Mouse (Mus musculus): ENCODE results near the gene Zfp867. TPM values are rescaled to one million over a fixed set of nuclear protein-coding genes. Genes with fewer than 3 reads are reported as not detected.
A peak's percentile ranks its signal among the peaks of the same experiment; 100 is the strongest.

Gene Zfp867
- polyA plus RNA-seq, 1 experiment, result 9.4 TPM

- H3K4me1 ChIP-seq (ENCODE audit: control insufficient read depth, insufficient read depth, low read length), result no peaks in the 10 kb centered on the region
- no peaks in the 10 kb centered on the region for H3K36me3 ChIP-seq (ENCODE audit: control insufficient read depth, insufficient read depth, low read length, poor library complexity, severe bottlenecking)
- H3K9me3 ChIP-seq (replicated peaks; ENCODE audit: control insufficient read depth, insufficient read depth, low read length, poor library complexity, severe bottlenecking), result no peaks in the 10 kb centered on the region
- TF ChIP-seq POLR2A (IDR thresholded peaks at IDR 0.05; ENCODE audit: insufficient read depth, low read length) (no peak), CTCF (IDR thresholded peaks at IDR 0.05; ENCODE audit: low read depth, low read length) (no peak), EP300 (IDR thresholded peaks at IDR 0.05; ENCODE audit: insufficient read depth, low read depth, low read length) (no peak)
- H3K27me3 ChIP-seq (ENCODE audit: control insufficient read depth, insufficient read depth, low read length, poor library complexity, severe bottlenecking), result no peaks in the 10 kb centered on the region
- no peak overlapping the region for H3K27ac ChIP-seq (ENCODE audit: insufficient read depth, low read length)
- H3K9ac ChIP-seq (ENCODE audit: low read depth, poor library complexity, severe bottlenecking), result no peak overlapping the region
- H3K4me3 ChIP-seq (ENCODE audit: low read depth, low read length), result no peak overlapping the region
Observed at GRCm38 (mm10) chr11:59477240-59477639, 5.0 kb upstream of the Zfp867 start.

DNA sequence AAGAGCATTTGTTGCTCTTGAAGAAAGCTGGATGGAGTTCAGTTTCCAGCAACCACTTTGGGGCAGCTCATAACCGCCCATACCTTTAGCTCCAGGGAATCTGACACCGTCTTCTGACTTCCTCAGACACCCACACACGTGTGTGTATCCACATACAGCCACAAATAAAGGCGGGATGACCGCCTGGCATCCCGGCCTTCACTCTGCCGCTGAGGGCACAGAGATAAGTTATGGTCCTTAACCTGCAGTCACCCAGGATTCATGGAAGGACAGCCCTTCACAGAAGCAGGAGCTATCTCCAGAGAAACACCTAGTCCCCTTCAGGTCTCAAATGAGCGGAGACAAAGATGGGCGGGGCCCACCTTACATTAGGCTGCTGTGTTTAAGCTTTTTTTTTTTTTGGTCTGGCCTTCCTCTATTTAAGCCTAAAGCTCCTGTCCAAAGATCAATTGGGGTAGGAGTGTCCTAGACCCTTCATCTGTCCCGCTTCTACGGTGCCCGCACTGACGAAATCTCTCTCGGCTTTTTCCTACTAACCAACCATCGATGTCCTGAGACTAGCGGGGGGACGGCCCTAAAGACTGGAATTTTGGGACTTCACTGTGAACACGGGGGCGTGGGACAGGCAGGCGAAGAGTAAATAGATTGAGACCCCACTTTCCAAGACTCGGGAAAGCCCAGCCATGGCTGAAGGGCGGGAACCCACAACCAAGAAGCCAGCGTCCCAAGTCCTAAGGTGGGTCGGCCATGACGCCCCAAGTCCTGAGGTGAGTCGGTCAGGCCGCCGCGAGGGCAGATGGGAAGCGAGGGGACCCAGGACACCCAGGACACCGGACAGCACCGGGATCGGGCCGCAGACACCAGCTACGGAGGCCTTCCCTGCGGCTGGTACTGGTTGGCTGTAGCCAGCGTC lies 605 bp downstream of the Zfp867 start:
- Histone ChIP-seq H3K9ac (ENCODE audit: low read depth, poor library complexity, severe bottlenecking) (peak overlapping the region; percentile 69), H3K27me3 (ENCODE audit: control insufficient read depth, insufficient read depth, low read length, poor library complexity, severe bottlenecking) (no peaks in the 10 kb centered on the region), H3K27ac (ENCODE audit: insufficient read depth, low read length) (peak overlapping the region; percentile 49; the same call in 1 of the 2 replicates), H3K4me1 (ENCODE audit: control insufficient read depth, insufficient read depth, low read length) (peaks cover 1% of the 10 kb centered on the region), H3K4me3 (ENCODE audit: low read depth, low read length) (peak overlapping the region; percentile 94), H3K36me3 (ENCODE audit: control insufficient read depth, insufficient read depth, low read length, poor library complexity, severe bottlenecking) (no peaks in the 10 kb centered on the region), H3K9me3 (replicated peaks; ENCODE audit: control insufficient read depth, insufficient read depth, low read length, poor library complexity, severe bottlenecking) (no peaks in the 10 kb centered on the region)
- TF ChIP-seq EP300 (IDR thresholded peaks at IDR 0.05; ENCODE audit: insufficient read depth, low read depth, low read length) (no peak), CTCF (IDR thresholded peaks at IDR 0.05; ENCODE audit: low read depth, low read length) (no peak), POLR2A (IDR thresholded peaks at IDR 0.05; ENCODE audit: insufficient read depth, low read length) (no peak)

DNA sequence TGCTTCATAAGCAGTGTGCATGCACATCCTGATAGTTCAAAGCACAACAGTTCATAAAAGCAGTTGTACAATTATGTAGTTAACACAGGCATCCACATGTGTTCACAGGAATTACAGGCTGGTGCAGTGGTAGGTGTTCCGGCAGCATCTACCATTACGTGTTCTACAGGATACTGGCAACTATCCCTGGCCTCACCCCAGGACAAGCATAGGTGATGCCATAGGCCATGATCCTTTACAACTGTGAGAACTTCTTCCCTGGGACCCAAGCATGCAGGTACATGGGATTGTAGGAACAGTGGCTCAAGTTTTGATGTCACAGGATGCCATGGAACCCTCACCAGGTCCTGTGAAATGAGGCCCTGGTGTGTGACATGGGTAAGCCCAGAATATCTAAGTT lies 11.8 kb downstream of the Zfp867 start:
- no peak for TF ChIP-seq POLR2A (IDR thresholded peaks at IDR 0.05; ENCODE audit: insufficient read depth, low read length)
- TF ChIP-seq EP300 (IDR thresholded peaks at IDR 0.05; ENCODE audit: insufficient read depth, low read depth, low read length), result no peak
- TF ChIP-seq CTCF (IDR thresholded peaks at IDR 0.05; ENCODE audit: low read depth, low read length), result no peak

GRCm38 (mm10) chr11:59458973-59459372 lies 13.3 kb downstream of the Zfp867 start:
- H3K9ac ChIP-seq (ENCODE audit: low read depth, poor library complexity, severe bottlenecking), result no peak overlapping the region
- peaks cover 10% of the 10 kb centered on the region for H3K4me1 ChIP-seq (ENCODE audit: control insufficient read depth, insufficient read depth, low read length)
- H3K36me3 ChIP-seq (ENCODE audit: control insufficient read depth, insufficient read depth, low read length, poor library complexity, severe bottlenecking), result peaks cover 43% of the 10 kb centered on the region
- H3K27me3 ChIP-seq (ENCODE audit: control insufficient read depth, insufficient read depth, low read length, poor library complexity, severe bottlenecking), result no peaks in the 10 kb centered on the region
- TF ChIP-seq POLR2A (IDR thresholded peaks at IDR 0.05; ENCODE audit: insufficient read depth, low read length) (no peak), EP300 (IDR thresholded peaks at IDR 0.05; ENCODE audit: insufficient read depth, low read depth, low read length) (peak; percentile 83), CTCF (IDR thresholded peaks at IDR 0.05; ENCODE audit: low read depth, low read length) (no peak)
- peaks cover 8% of the 10 kb centered on the region for H3K9me3 ChIP-seq (replicated peaks; ENCODE audit: control insufficient read depth, insufficient read depth, low read length, poor library complexity, severe bottlenecking)
- H3K27ac ChIP-seq (ENCODE audit: insufficient read depth, low read length), result peak overlapping the region; percentile 90
- H3K4me3 ChIP-seq (ENCODE audit: low read depth, low read length), result no peak overlapping the region

More for the DNA sequence above, 11.8 kb downstream of the Zfp867 start:
- H3K36me3 ChIP-seq (ENCODE audit: control insufficient read depth, insufficient read depth, low read length, poor library complexity, severe bottlenecking), result peaks cover 28% of the 10 kb centered on the region
- peaks cover 10% of the 10 kb centered on the region for H3K9me3 ChIP-seq (replicated peaks; ENCODE audit: control insufficient read depth, insufficient read depth, low read length, poor library complexity, severe bottlenecking)
- no peak overlapping the region for H3K4me3 ChIP-seq (ENCODE audit: low read depth, low read length)
- H3K27me3 ChIP-seq (ENCODE audit: control insufficient read depth, insufficient read depth, low read length, poor library complexity, severe bottlenecking), result no peaks in the 10 kb centered on the region
- H3K27ac ChIP-seq (ENCODE audit: insufficient read depth, low read length), result no peak overlapping the region
- no peak overlapping the region for H3K9ac ChIP-seq (ENCODE audit: low read depth, poor library complexity, severe bottlenecking)
- peaks cover 10% of the 10 kb centered on the region for H3K4me1 ChIP-seq (ENCODE audit: control insufficient read depth, insufficient read depth, low read length)

DNA sequence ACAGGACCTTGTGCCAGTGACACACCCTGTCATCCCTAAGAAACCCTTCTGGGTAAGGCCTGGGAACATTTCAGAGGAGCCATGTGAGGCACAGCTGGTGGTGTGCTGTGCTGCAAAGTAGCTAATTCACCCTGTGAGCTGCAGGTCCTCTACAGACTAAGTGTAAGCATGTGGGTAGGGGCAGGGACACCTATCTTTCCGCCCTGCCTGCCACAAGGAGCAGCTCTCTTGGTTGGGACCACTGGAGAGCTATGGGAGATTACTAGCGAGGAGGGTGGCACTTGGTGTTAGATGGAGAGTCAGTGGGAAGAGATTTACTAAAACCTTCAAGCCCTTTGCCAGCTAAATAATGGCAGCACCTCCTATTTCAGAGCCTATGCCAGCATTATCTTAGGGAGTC lies 15.4 kb downstream of the Zfp867 start:
- peaks cover 10% of the 10 kb centered on the region for H3K4me1 ChIP-seq (ENCODE audit: control insufficient read depth, insufficient read depth, low read length)
- H3K9me3 ChIP-seq (replicated peaks; ENCODE audit: control insufficient read depth, insufficient read depth, low read length, poor library complexity, severe bottlenecking), result no peaks in the 10 kb centered on the region
- H3K4me3 ChIP-seq (ENCODE audit: low read depth, low read length), result no peak overlapping the region
- no peak overlapping the region for H3K9ac ChIP-seq (ENCODE audit: low read depth, poor library complexity, severe bottlenecking)
- H3K36me3 ChIP-seq (ENCODE audit: control insufficient read depth, insufficient read depth, low read length, poor library complexity, severe bottlenecking), result peaks cover 34% of the 10 kb centered on the region
- H3K27ac ChIP-seq (ENCODE audit: insufficient read depth, low read length), result no peak overlapping the region
- H3K27me3 ChIP-seq (ENCODE audit: control insufficient read depth, insufficient read depth, low read length, poor library complexity, severe bottlenecking), result no peaks in the 10 kb centered on the region
- TF ChIP-seq EP300 (IDR thresholded peaks at IDR 0.05; ENCODE audit: insufficient read depth, low read depth, low read length) (no peak), CTCF (IDR thresholded peaks at IDR 0.05; ENCODE audit: low read depth, low read length) (no peak), POLR2A (IDR thresholded peaks at IDR 0.05; ENCODE audit: insufficient read depth, low read length) (no peak)

GRCm38 (mm10) chr11:59456346-59456745 lies 15.9 kb downstream of the Zfp867 start:
- Histone ChIP-seq H3K9me3 (replicated peaks; ENCODE audit: control insufficient read depth, insufficient read depth, low read length, poor library complexity, severe bottlenecking) (no peaks in the 10 kb centered on the region), H3K27ac (ENCODE audit: insufficient read depth, low read length) (no peak overlapping the region), H3K4me3 (ENCODE audit: low read depth, low read length) (no peak overlapping the region), H3K4me1 (ENCODE audit: control insufficient read depth, insufficient read depth, low read length) (peaks cover 10% of the 10 kb centered on the region), H3K27me3 (ENCODE audit: control insufficient read depth, insufficient read depth, low read length, poor library complexity, severe bottlenecking) (no peaks in the 10 kb centered on the region), H3K9ac (ENCODE audit: low read depth, poor library complexity, severe bottlenecking) (no peak overlapping the region), H3K36me3 (ENCODE audit: control insufficient read depth, insufficient read depth, low read length, poor library complexity, severe bottlenecking) (peaks cover 32% of the 10 kb centered on the region)
- no peak for TF ChIP-seq CTCF (IDR thresholded peaks at IDR 0.05; ENCODE audit: low read depth, low read length)
- TF ChIP-seq POLR2A (IDR thresholded peaks at IDR 0.05; ENCODE audit: insufficient read depth, low read length), result no peak
- TF ChIP-seq EP300 (IDR thresholded peaks at IDR 0.05; ENCODE audit: insufficient read depth, low read depth, low read length), result no peak

Data from ES-Bruce4 (cell line).